Mouse (Mus musculus) ovary, postnatal 10 days (tissue): ENCODE results near the gene Cfap100.

ENCODE experiments used
- DNase-seq: peaks from one replicate; pipeline ENCODE4 v3.0.0; 2022; ENCODE audit warnings: low spot score

Cfap100 gene

GRCm38 (mm10) chr6:90428380-90428974 lies at the start of gene Cfap100:
Gene Cfap100 (minus strand): TSS chr6:90428797.
- peak; percentile 31 for DNase-seq

- no peak for DNase-seq
These were observed 48.4 kb upstream of the Cfap100 start for GRCm38 (mm10) chr6:90476941-90477518.

- no peak for DNase-seq
These were observed 47.2 kb upstream of the Cfap100 start for GRCm38 (mm10) chr6:90475854-90476212.

GRCm38 (mm10) chr6:90475176-90475853 lies 46.7 kb upstream of the Cfap100 start:
- no peak for DNase-seq

GRCm38 (mm10) chr6:90474361-90474750 lies 45.8 kb upstream of the Cfap100 start:
- no peak for DNase-seq

GRCm38 (mm10) chr6:90473630-90474360 lies 45.2 kb upstream of the Cfap100 start:
- DNase-seq: no peak

GRCm38 (mm10) chr6:90472697-90473096 lies 44.1 kb upstream of the Cfap100 start:
- DNase-seq: no peak

- DNase-seq: no peak
These were observed 43.5 kb upstream of the Cfap100 start for GRCm38 (mm10) chr6:90472079-90472478.

GRCm38 (mm10) chr6:90470947-90471541 lies 42.4 kb upstream of the Cfap100 start:
- DNase-seq: no peak

- DNase-seq: no peak
These were observed 41.7 kb upstream of the Cfap100 start for GRCm38 (mm10) chr6:90470255-90470654.

GRCm38 (mm10) chr6:90469041-90469440 lies 40.4 kb upstream of the Cfap100 start:
- no peak for DNase-seq

- no peak for DNase-seq
These were observed 39.6 kb upstream of the Cfap100 start for GRCm38 (mm10) chr6:90468216-90468615.

- DNase-seq: no peak
These were observed 38.3 kb upstream of the Cfap100 start for GRCm38 (mm10) chr6:90466847-90467410.

GRCm38 (mm10) chr6:90466079-90466478 lies 37.5 kb upstream of the Cfap100 start:
- no peak for DNase-seq

GRCm38 (mm10) chr6:90465028-90465640 lies 36.5 kb upstream of the Cfap100 start:
- DNase-seq: no peak

- DNase-seq: no peak
These were observed 35.4 kb upstream of the Cfap100 start for GRCm38 (mm10) chr6:90463890-90464421.

GRCm38 (mm10) chr6:90463228-90463862 lies 34.7 kb upstream of the Cfap100 start:
- DNase-seq: peak; percentile 75

- DNase-seq: no peak
These were observed 34.2 kb upstream of the Cfap100 start for GRCm38 (mm10) chr6:90462841-90463227.

- DNase-seq: peak; percentile 50
These were observed 33.6 kb upstream of the Cfap100 start, which contains the start of gene Klf15 for GRCm38 (mm10) chr6:90462181-90462706. Gene Klf15 (plus strand): TSS chr6:90462576.

- DNase-seq: no peak
These were observed 33.2 kb upstream of the Cfap100 start for GRCm38 (mm10) chr6:90461771-90462170.

- DNase-seq: no peak
These were observed 32.6 kb upstream of the Cfap100 start for GRCm38 (mm10) chr6:90461181-90461580.
